Mouse (Mus musculus) hindbrain, embryonic 11.5 days (tissue): ENCODE measurements around the gene Zscan10. TPM values are rescaled to one million over a fixed set of nuclear protein-coding genes. Genes with fewer than 3 reads are reported as not detected.

Experiments used
- ATAC-seq: fragments of 200-750 bp; cut with Nextera tagmentation; 2 replicates; pipeline ENCODE4 v1.8.0; 2017; ENCODE audit warnings: mild to moderate bottlenecking, moderate TSS enrichment, moderate library complexity; ENCODE audit not compliant: low FRiP score
- DNase-seq: peaks from one replicate; pipeline ENCODE4 v3.0.0-alpha.2; 2015; ENCODE audit warnings: low spot score
- H3K27ac ChIP-seq: fragments of 300-500 bp; sonication (generic); 2 replicates; pipeline ENCODE4 v1.5.1; 2014; ENCODE audit warnings: mild to moderate bottlenecking, low read depth, low read length
- H3K27me3 ChIP-seq: fragments of 300-500 bp; sonication (generic); 2 replicates; pipeline ENCODE4 v1.6.1; 2014; ENCODE audit warnings: mild to moderate bottlenecking, low read length, moderate library complexity, mixed read lengths; ENCODE audit not compliant: control insufficient read depth, insufficient read depth
- H3K36me3 ChIP-seq: fragments of 300-500 bp; sonication (generic); 2 replicates; pipeline ENCODE4 v1.6.1; 2014; ENCODE audit warnings: mild to moderate bottlenecking, low read length, moderate library complexity, mixed read lengths; ENCODE audit not compliant: control insufficient read depth, insufficient read depth
- H3K4me1 ChIP-seq: fragments of 300-500 bp; sonication (generic); replicated peaks from 2 replicates; pipeline ENCODE4 v1.6.1; 2014; ENCODE audit warnings: low read length, mixed read lengths; ENCODE audit not compliant: control insufficient read depth, insufficient read depth
- H3K4me2 ChIP-seq: fragments of 300-500 bp; sonication (generic); replicated peaks from 2 replicates; pipeline ENCODE4 v1.6.1; 2014; ENCODE audit warnings: mild to moderate bottlenecking, low read depth, low read length
- H3K4me3 ChIP-seq: fragments of 300-500 bp; sonication (generic); 2 replicates; pipeline ENCODE4 v1.5.1; 2014; ENCODE audit warnings: low read depth, low read length
- H3K9ac ChIP-seq: fragments of 300-500 bp; sonication (generic); 2 replicates; pipeline ENCODE4 v1.6.1; 2014; ENCODE audit warnings: low read depth, low read length
- H3K9me3 ChIP-seq: fragments of 300-500 bp; sonication (generic); 2 replicates; pipeline ENCODE4 v1.6.1; 2016; ENCODE audit warnings: low read length; ENCODE audit not compliant: control insufficient read depth
- WGBS: fragments of 180-500 bp; shearing (Covaris S2); extraction: QIAGEN DNeasy Blood & Tissue Kit; methylation state at CpG from one replicate; pipeline ENCODE4 v1.1.7; 2014; 5-methylcytosine and 5-hydroxymethylcytosine counted together
- polyA plus RNA-seq: library from polyadenylated mRNA; unstranded; fragments of >200 nt; fragmentation: Nextera tagmentation; extraction: Ambion mirVana; gene quantifications from 2 replicates; pipeline ENCODE4 v1.2.1, GENCODE M21; 2014

Zscan10 gene
- polyA plus RNA-seq, 1 experiment from 2014 or later = 0.34 TPM

- Histone ChIP-seq H3K36me3 (no peaks in the 10 kb centered on the region), H3K27me3 (no peaks in the 10 kb centered on the region), H3K4me1 (no peaks in the 10 kb centered on the region), H3K27ac (no peak overlapping the region), H3K9ac (no peak overlapping the region), H3K9me3 (no peaks in the 10 kb centered on the region), H3K4me2 (no peak overlapping the region), H3K4me3 (no peak overlapping the region)
- DNase-seq (no peak), ATAC-seq (no peak)
- WGBS = 79% methylated on average over 7 of the region's 7 CpGs
These were observed 19.7 kb downstream of the Zscan10 start for GRCm38 (mm10) chr17:23620351-23620750.

- 25% methylated on average over 7 of the region's 7 CpGs for WGBS
- no peak for DNase-seq
- no peak overlapping the region for H3K27ac ChIP-seq
These were observed 27.2 kb downstream of the Zscan10 start for GRCm38 (mm10) chr17:23627813-23628212.

GRCm38 (mm10) chr17:23630195-23631020 is 29.8 kb downstream of the Zscan10 start:
- no peaks in the 10 kb centered on the region for H3K36me3 ChIP-seq
- peak; percentile 87 for ATAC-seq
- no peaks in the 10 kb centered on the region for H3K9me3 ChIP-seq
- H3K4me3 ChIP-seq = no peak overlapping the region
- H3K27me3 ChIP-seq = no peaks in the 10 kb centered on the region
- no peak overlapping the region for H3K27ac ChIP-seq
- no peak overlapping the region for H3K9ac ChIP-seq
- peak overlapping the region; percentile 29 for H3K4me2 ChIP-seq
- H3K4me1 ChIP-seq = no peaks in the 10 kb centered on the region; the same call in 1 of the 2 replicates
- DNase-seq = peak; percentile 81
- WGBS = 16% methylated on average over 22 of the region's 22 CpGs

More at GRCm38 (mm10) chr17:23627813-23628212, 27.2 kb downstream of the Zscan10 start:
- Histone ChIP-seq H3K36me3 (no peaks in the 10 kb centered on the region), H3K4me1 (no peaks in the 10 kb centered on the region; the same call in 1 of the 2 replicates), H3K27me3 (no peaks in the 10 kb centered on the region), H3K4me3 (no peak overlapping the region), H3K9me3 (no peaks in the 10 kb centered on the region), H3K9ac (no peak overlapping the region), H3K4me2 (no peak overlapping the region)
- ATAC-seq = no peak

- DNase-seq = no peak
- no peaks in the 10 kb centered on the region for H3K36me3 ChIP-seq
- H3K4me3 ChIP-seq = no peak overlapping the region
- no peaks in the 10 kb centered on the region for H3K27me3 ChIP-seq
- H3K27ac ChIP-seq = no peak overlapping the region
- WGBS = 80% methylated on average over 8 of the region's 8 CpGs
- H3K4me2 ChIP-seq = no peak overlapping the region
- ATAC-seq = no peak
- H3K9ac ChIP-seq = no peak overlapping the region
- H3K9me3 ChIP-seq = no peaks in the 10 kb centered on the region
- H3K4me1 ChIP-seq = no peaks in the 10 kb centered on the region; the same call in 1 of the 2 replicates
These were observed 30.6 kb downstream of the Zscan10 start for GRCm38 (mm10) chr17:23631241-23631640.

GRCm38 (mm10) chr17:23644613-23645495 is 44.2 kb downstream of the Zscan10 start, which contains the start of gene Mmp25:
Mmp25 (minus strand) TSS chr17:23645277.
- peaks cover 15% of the 10 kb centered on the region for H3K27me3 ChIP-seq
- ATAC-seq = peak; percentile 66
- DNase-seq = peak; percentile 55
- peak within 1 kb of the TSS; percentile 39; the same call in 1 of the 2 replicates for H3K9ac ChIP-seq
- no peaks in the 10 kb centered on the region for H3K9me3 ChIP-seq
- H3K4me1 ChIP-seq = peaks cover 5% of the 10 kb centered on the region
- peak within 1 kb of the TSS; percentile 78 for H3K4me2 ChIP-seq
- under 1% methylated on average over 58 of the region's 58 CpGs for WGBS
- no peak within 1 kb of the TSS for H3K27ac ChIP-seq
- peak within 1 kb of the TSS; percentile 38 for H3K4me3 ChIP-seq
- no peaks in the 10 kb centered on the region for H3K36me3 ChIP-seq

GRCm38 (mm10) chr17:23645894-23646293 is 45.2 kb downstream of the Zscan10 start:
- H3K27ac ChIP-seq = no peak overlapping the region
- H3K36me3 ChIP-seq = no peaks in the 10 kb centered on the region
- H3K27me3 ChIP-seq = peaks cover 15% of the 10 kb centered on the region
- H3K4me1 ChIP-seq = peaks cover 5% of the 10 kb centered on the region
- no peaks in the 10 kb centered on the region for H3K9me3 ChIP-seq
- ATAC-seq = no peak
- no peak overlapping the region for H3K4me2 ChIP-seq
- H3K4me3 ChIP-seq = no peak overlapping the region
- DNase-seq = peak; percentile 17
- no peak overlapping the region for H3K9ac ChIP-seq
- WGBS = 30% methylated on average over 10 of the region's 10 CpGs

- no peak overlapping the region for H3K27ac ChIP-seq
- no peak overlapping the region for H3K9ac ChIP-seq
- no peaks in the 10 kb centered on the region for H3K27me3 ChIP-seq
- H3K4me2 ChIP-seq = no peak overlapping the region
- no peaks in the 10 kb centered on the region for H3K9me3 ChIP-seq
- DNase-seq (no peak), ATAC-seq (no peak)
- no peak overlapping the region for H3K4me3 ChIP-seq
- H3K36me3 ChIP-seq = no peaks in the 10 kb centered on the region
- H3K4me1 ChIP-seq = no peaks in the 10 kb centered on the region
- 85% methylated on average over 6 of the region's 6 CpGs for WGBS
These were observed 50.7 kb downstream of the Zscan10 start for GRCm38 (mm10) chr17:23651363-23651762.

- WGBS = 100% methylated on average over 1 of the region's 2 CpGs
- Histone ChIP-seq H3K36me3 (no peaks in the 10 kb centered on the region), H3K4me2 (no peak overlapping the region), H3K9me3 (no peaks in the 10 kb centered on the region), H3K4me1 (no peaks in the 10 kb centered on the region), H3K4me3 (no peak overlapping the region), H3K9ac (no peak overlapping the region), H3K27me3 (no peaks in the 10 kb centered on the region), H3K27ac (no peak overlapping the region)
- no peak for ATAC-seq
- no peak for DNase-seq
These were observed 52.7 kb downstream of the Zscan10 start for GRCm38 (mm10) chr17:23653324-23653723.
